Mouse (Mus musculus): ENCODE measurements at regions not wholly inside any gene's neighbourhood (a gene's known extent, or its start where the extent isn't known, plus 50 kb on each side); places are given as distances from the start of the nearest gene placed in this dataset.

GRCm38 (mm10) chr10:119028480-119029137 is 158.6 kb upstream of the Dyrk2 start:
- Histone ChIP-seq H3K4me3 (ENCODE audit: insufficient read depth in 1 of 2, low read depth in 2 of 2, low read length in 2 of 2) (no peak overlapping the region), H3K4me1 (replicated peaks; ENCODE audit: control insufficient read depth in 2 of 2, insufficient read depth in 2 of 2, low read length in 1 of 2) (no peaks in the 10 kb centered on the region), H3K36me3 (replicated peaks; ENCODE audit: control insufficient read depth, insufficient read depth, low read depth) (no peaks in the 10 kb centered on the region), H3K27me3 (ENCODE audit: control insufficient read depth, insufficient read depth, low read length) (no peaks in the 10 kb centered on the region), H3K4me2 (ENCODE audit: low read depth) (no peak overlapping the region), H3K9ac (replicated peaks) (no peak overlapping the region), H3K9me3 (ENCODE audit: control insufficient read depth, low read length) (no peaks in the 10 kb centered on the region), H3K27ac (no peak overlapping the region)
- ATAC-seq (ENCODE audit: insufficient read depth), result no peak
- TF ChIP-seq EP300 (IDR thresholded peaks at IDR 0.05; ENCODE audit: low read depth) (no peak), CTCF (IDR thresholded peaks at IDR 0.05; ENCODE audit: low read depth) (no peak)
- DNase-seq (ENCODE audit: low read depth in 3 of 3, low spot score in 3 of 3), result no peak
- WGBS (ENCODE audit: insufficient replicate concordance), result 20% methylated on average over 3 of the region's 3 CpGs

- Histone ChIP-seq H3K36me3 (replicated peaks; ENCODE audit: control insufficient read depth, insufficient read depth, low read depth) (no peaks in the 10 kb centered on the region), H3K4me3 (ENCODE audit: insufficient read depth in 1 of 2, low read depth in 2 of 2, low read length in 2 of 2) (no peak overlapping the region), H3K27me3 (ENCODE audit: control insufficient read depth, insufficient read depth, low read length) (no peaks in the 10 kb centered on the region), H3K4me1 (replicated peaks; ENCODE audit: control insufficient read depth in 2 of 2, insufficient read depth in 2 of 2, low read length in 1 of 2) (no peaks in the 10 kb centered on the region), H3K27ac (no peak overlapping the region), H3K4me2 (ENCODE audit: low read depth) (no peak overlapping the region), H3K9ac (replicated peaks) (no peak overlapping the region), H3K9me3 (ENCODE audit: control insufficient read depth, low read length) (no peaks in the 10 kb centered on the region)
- no peak for TF ChIP-seq EP300 (IDR thresholded peaks at IDR 0.05; ENCODE audit: low read depth)
- no peak for TF ChIP-seq CTCF (IDR thresholded peaks at IDR 0.05; ENCODE audit: low read depth)
- 42% methylated on average over 6 of the region's 6 CpGs for WGBS (ENCODE audit: insufficient replicate concordance)
- no peak for DNase-seq (ENCODE audit: low read depth in 3 of 3, low spot score in 3 of 3)
- ATAC-seq (ENCODE audit: insufficient read depth), result no peak
These were observed 157.4 kb upstream of the Dyrk2 start for GRCm38 (mm10) chr10:119027241-119027901.

- H3K4me1 ChIP-seq (replicated peaks; ENCODE audit: control insufficient read depth in 2 of 2, insufficient read depth in 2 of 2, low read length in 1 of 2), result no peaks in the 10 kb centered on the region
- no peak overlapping the region for H3K9ac ChIP-seq (replicated peaks)
- WGBS (ENCODE audit: insufficient replicate concordance), result 47% methylated on average over 4 of the region's 4 CpGs
- TF ChIP-seq CTCF (IDR thresholded peaks at IDR 0.05; ENCODE audit: low read depth) (no peak), EP300 (IDR thresholded peaks at IDR 0.05; ENCODE audit: low read depth) (no peak)
- no peaks in the 10 kb centered on the region for H3K36me3 ChIP-seq (replicated peaks; ENCODE audit: control insufficient read depth, insufficient read depth, low read depth)
- no peak overlapping the region for H3K27ac ChIP-seq
- no peak for DNase-seq (ENCODE audit: low read depth in 3 of 3, low spot score in 3 of 3)
- H3K4me3 ChIP-seq (ENCODE audit: insufficient read depth in 1 of 2, low read depth in 2 of 2, low read length in 2 of 2), result no peak overlapping the region
- no peak for ATAC-seq (ENCODE audit: insufficient read depth)
- H3K9me3 ChIP-seq (ENCODE audit: control insufficient read depth, low read length), result no peaks in the 10 kb centered on the region
- no peak overlapping the region for H3K4me2 ChIP-seq (ENCODE audit: low read depth)
- no peaks in the 10 kb centered on the region for H3K27me3 ChIP-seq (ENCODE audit: control insufficient read depth, insufficient read depth, low read length)
These were observed 156.3 kb upstream of the Dyrk2 start for GRCm38 (mm10) chr10:119026291-119026690.

- Histone ChIP-seq H3K9me3 (ENCODE audit: control insufficient read depth, low read length) (no peaks in the 10 kb centered on the region), H3K27ac (no peak overlapping the region), H3K4me3 (ENCODE audit: insufficient read depth in 1 of 2, low read depth in 2 of 2, low read length in 2 of 2) (no peak overlapping the region), H3K4me1 (replicated peaks; ENCODE audit: control insufficient read depth in 2 of 2, insufficient read depth in 2 of 2, low read length in 1 of 2) (no peaks in the 10 kb centered on the region), H3K36me3 (replicated peaks; ENCODE audit: control insufficient read depth, insufficient read depth, low read depth) (no peaks in the 10 kb centered on the region), H3K9ac (replicated peaks) (no peak overlapping the region), H3K4me2 (ENCODE audit: low read depth) (no peak overlapping the region), H3K27me3 (ENCODE audit: control insufficient read depth, insufficient read depth, low read length) (no peaks in the 10 kb centered on the region)
- TF ChIP-seq EP300 (IDR thresholded peaks at IDR 0.05; ENCODE audit: low read depth) (no peak), CTCF (IDR thresholded peaks at IDR 0.05; ENCODE audit: low read depth) (no peak)
- ATAC-seq (ENCODE audit: insufficient read depth) (no peak), DNase-seq (ENCODE audit: low read depth in 3 of 3, low spot score in 3 of 3) (no peak)
- 41% methylated on average over 9 of the region's 9 CpGs for WGBS (ENCODE audit: insufficient replicate concordance)
These were observed 154.4 kb upstream of the Dyrk2 start for GRCm38 (mm10) chr10:119024425-119024824.

GRCm38 (mm10) chr10:119019082-119019481 is 149.1 kb upstream of the Dyrk2 start:
- H3K27me3 ChIP-seq (ENCODE audit: control insufficient read depth, insufficient read depth, low read length), result no peaks in the 10 kb centered on the region
- no peaks in the 10 kb centered on the region for H3K36me3 ChIP-seq (replicated peaks; ENCODE audit: control insufficient read depth, insufficient read depth, low read depth)
- DNase-seq (ENCODE audit: low read depth in 3 of 3, low spot score in 3 of 3) (no peak), ATAC-seq (ENCODE audit: insufficient read depth) (no peak)
- TF ChIP-seq CTCF (IDR thresholded peaks at IDR 0.05; ENCODE audit: low read depth), result no peak
- no peak for TF ChIP-seq EP300 (IDR thresholded peaks at IDR 0.05; ENCODE audit: low read depth)
- no peak overlapping the region for H3K9ac ChIP-seq (replicated peaks)
- H3K4me3 ChIP-seq (ENCODE audit: insufficient read depth in 1 of 2, low read depth in 2 of 2, low read length in 2 of 2), result no peak overlapping the region
- H3K9me3 ChIP-seq (ENCODE audit: control insufficient read depth, low read length), result no peaks in the 10 kb centered on the region
- H3K4me2 ChIP-seq (ENCODE audit: low read depth), result no peak overlapping the region
- 79% methylated on average over 10 of the region's 10 CpGs for WGBS (ENCODE audit: insufficient replicate concordance)
- H3K27ac ChIP-seq, result no peak overlapping the region
- H3K4me1 ChIP-seq (replicated peaks; ENCODE audit: control insufficient read depth in 2 of 2, insufficient read depth in 2 of 2, low read length in 1 of 2), result no peaks in the 10 kb centered on the region
